Mouse (Mus musculus) frontal cortex, postnatal 25 days (tissue): ENCODE data around the gene Sowahb.
A peak's percentile ranks its signal among the peaks of the same experiment; 100 is the strongest.

ENCODE experiments used
- DNase-seq, 2 experiments: peaks; one replicate each; pipeline ENCODE4 v3.0.0; 2022; ENCODE audit warnings: low spot score in 2 of 2

Gene Sowahb

DNA sequence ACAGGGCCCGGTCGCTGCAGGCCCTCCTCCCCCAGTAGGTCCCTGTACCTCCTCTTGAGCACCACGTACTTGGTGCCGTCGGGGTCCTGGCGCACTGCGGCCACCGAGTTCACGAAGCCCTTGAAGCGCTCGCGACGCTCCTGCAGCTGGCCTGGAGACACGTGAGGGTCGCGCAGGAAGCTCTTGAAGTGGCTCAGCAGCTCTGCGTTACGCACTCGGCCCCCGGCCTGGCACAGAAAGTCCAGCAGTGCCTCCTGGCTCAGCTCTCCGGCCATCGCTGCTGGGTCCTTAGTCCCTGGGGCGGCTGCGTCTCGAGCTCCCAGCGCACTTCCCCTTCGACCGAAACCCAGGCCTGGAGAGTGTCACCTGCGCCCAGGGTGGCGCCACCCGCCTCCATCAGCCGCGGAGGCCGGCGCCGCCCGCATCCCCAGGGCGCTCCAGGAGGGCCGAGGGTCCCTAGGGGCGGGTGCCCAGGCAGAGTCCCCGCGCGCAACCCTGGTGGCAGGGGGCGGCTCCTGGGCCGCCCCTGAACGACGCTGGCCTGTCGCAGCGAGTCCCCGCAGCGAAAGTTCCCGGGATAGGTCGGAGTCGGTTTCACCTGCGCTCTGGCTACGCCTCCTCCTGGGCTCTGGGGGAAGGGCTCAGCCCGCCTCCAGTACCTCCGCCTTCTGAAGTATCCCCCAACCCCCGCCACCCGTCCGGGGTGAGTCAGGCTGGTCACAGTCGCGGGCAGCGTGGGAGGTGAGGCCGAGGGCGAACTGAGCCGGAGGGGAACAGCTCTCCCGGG, at the start of gene Sowahb:
TSS of gene Sowahb (minus strand) at position 439 of the 787 bp plus-strand sequence.
- DNase-seq = peak in 1 of 2 experiments; percentile 34

GRCm38 (mm10) chr5:93093638-93094527, 49.1 kb upstream of the Sowahb start:
- peak; percentile 15 to 33 for DNase-seq

DNA sequence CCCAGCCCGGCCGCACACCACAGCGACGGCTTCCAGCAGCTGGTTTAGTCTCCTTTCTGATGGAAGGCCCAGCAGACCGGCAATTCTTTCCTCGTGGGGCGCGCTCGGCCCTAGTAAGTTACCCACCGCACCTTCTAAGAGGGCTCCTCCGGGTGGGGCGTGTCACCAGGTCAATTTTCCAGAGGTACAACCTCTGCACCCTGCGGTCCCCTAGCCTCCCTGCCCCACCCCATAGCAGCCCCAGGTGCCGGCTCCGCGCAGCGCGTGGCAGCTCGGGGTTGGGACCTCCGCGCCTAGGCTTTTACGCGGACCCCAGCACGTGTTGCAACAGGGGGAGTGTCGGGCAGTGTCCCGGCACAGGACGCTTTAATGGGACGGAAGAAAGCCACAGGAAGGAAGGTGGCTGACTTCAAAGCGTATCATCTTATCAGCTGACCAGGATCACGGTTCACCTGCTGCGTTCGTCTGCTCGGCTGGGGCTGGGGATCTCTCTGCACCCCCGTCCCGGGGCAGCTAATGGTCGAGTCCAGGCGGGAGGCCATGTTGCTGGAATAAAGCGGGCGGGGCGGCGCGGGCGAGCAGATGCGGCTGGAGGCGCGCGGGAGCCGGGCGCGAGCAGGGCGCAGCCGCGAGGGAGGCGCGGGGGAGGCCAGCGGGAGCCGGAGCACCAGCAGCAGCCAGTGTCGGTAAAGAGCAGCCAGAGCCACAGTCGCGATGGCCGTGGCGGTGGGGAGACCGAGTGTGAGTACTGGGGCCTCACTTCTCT, 48.2 kb upstream of the Sowahb start, which contains the start of gene Sept11:
TSS of gene Sept11 (plus strand) at position 581 of the 766 bp plus-strand sequence.
- DNase-seq = peak; percentile 95

DNA sequence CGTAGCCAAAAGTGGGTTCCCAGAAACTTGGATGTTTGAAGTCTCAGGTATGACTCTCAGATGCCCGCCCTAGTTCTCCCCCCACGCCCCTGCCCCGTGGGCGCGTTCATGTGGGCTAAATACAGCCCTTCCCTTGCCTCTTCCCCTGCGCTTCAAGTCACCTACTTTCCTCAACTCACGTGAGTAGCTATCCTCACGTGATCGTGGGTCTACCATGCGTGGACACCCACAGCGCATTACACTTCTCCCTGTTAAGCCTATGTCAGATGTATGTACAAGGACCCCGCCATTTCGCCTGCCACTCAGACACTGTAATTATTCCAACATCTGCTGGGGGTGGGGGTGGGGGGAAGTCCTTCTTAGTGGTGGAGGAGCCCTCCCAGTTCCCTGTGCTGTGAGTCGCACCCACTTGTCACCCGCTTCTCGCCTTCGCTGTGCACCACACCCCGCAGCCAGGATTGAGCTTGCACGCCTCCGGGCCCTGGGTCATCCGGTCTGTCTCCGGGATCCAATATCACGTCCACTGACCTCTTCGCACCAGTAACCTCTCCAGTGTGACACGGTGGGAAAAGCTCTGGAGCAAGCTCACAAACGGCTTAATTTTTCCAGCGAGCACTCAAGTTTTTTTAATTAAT, 47.4 kb upstream of the Sowahb start:
- peak; percentile 21 to 28 for DNase-seq

- no peak for DNase-seq
Observed at GRCm38 (mm10) chr5:93091266-93091665, 46.4 kb upstream of the Sowahb start.

DNA sequence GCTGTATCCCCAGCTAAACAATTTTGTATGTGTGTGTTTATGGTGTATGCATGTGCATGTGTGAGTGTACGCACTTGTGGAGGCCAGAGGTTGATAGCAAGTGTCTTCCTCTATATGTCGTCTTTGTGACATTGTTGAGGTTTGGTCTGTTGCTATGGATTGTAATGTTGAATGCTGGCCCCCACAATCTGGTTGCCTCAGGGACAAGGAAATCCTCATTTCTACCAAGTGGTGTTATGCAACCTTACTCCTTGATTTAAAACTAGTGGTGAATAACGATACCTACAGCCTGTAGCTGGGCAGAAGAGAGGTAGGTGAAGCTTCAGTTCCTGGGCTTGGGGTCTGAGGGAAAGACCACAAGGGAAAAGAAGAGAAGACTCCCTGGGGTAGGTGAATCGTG, 41.1 kb upstream of the Sowahb start:
- DNase-seq = no peak

- DNase-seq = no peak
Observed at GRCm38 (mm10) chr5:93085015-93085598, 40.3 kb upstream of the Sowahb start.

- DNase-seq = no peak
Observed at GRCm38 (mm10) chr5:93079596-93079995, 34.8 kb upstream of the Sowahb start.

DNA sequence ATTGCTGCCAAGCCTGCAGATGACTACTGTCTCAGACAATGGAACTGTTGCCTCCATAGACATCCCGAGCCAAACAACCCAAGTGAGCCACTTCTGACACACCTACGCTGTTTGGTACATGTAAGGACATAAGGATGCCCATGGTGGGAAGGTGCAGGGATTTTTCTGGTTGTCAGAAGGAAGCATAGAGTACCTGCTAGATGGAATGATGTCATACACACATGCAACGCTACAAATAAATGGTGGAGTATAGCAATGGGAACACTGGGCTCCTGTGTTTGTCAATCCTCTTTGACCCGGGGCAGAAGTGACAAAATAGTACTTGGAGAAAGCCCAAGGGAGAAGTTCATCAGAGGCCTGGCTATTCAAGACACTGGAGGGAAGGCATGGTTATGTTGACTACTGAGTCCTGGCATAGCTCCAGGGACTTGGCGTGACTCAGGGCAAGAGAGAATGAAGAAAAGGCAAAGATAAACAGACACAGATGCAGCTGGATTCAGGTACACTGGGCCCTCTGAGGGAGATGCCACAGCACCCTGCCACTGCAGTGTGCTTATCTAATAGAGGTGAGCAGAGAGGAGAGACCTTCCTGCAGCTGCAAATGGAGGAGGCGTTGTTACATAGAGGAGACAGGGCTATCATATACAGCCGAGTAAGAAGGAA, 33.0 kb upstream of the Sowahb start:
- DNase-seq = no peak

- no peak for DNase-seq
Observed at GRCm38 (mm10) chr5:93060865-93061264, 16.0 kb upstream of the Sowahb start.

DNA sequence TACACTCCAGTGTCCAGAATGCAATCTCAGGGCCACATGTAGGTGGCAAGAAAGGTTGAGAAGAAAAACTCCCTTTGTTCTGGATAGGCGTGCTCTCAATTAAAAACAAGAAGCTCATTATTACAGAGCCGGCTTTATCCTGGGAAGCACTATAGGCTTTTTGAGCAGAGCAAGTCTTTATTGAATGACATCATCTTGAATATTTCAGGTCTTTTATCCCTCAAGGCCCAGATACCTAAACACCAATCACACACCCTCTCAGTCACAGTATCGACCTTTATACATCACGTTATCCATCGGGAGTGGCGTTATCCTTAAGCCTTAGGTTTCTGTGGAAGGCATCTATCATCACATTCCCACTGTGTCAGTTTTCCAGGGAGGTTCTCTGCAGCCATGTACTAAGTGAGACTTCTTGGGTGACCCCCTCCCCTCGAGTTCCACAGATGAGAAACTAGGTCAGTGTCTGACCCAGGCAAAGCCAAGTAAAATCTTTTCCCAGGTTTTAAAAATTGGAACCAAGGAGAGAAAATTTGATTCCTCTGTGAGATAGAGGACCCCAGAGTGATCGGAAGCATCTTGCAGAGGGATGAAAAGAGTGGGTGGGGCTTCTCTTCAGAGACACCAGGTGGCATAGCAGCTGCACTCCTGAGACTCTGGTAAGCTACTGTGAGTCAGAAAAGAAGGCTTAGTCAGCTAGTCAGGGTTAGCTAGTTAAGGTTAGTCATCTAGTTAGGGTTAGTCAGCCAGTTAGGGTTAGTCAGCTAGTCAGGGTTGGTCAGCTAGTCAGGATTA, 9.0 kb upstream of the Sowahb start:
- no peak for DNase-seq

- no peak for DNase-seq
Observed at GRCm38 (mm10) chr5:93051951-93052350, 7.1 kb upstream of the Sowahb start.

- no peak for DNase-seq
Observed at GRCm38 (mm10) chr5:93051041-93051440, 6.2 kb upstream of the Sowahb start.

DNA sequence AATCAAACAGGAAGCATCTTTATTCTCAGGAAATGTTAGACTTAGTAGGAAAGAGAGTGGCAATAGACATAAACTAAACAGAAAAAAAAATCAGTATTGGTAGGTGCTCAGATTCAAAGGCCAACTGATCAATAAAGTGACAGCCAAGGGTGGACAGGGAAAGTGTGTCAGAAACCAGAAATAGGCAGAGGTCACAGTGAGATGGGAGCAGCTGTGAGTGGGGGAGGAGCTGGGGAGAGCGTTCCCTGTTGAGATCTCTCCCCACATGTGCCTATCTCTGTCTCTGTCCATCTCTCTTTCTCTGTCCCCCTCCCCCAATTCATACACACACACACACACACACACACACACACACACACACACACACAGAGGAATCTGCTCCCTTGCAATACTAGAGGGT, 5.1 kb upstream of the Sowahb start:
- DNase-seq = no peak

- DNase-seq = no peak
Observed at GRCm38 (mm10) chr5:93048481-93049240, 3.8 kb upstream of the Sowahb start.

GRCm38 (mm10) chr5:93046306-93046845, 1.6 kb upstream of the Sowahb start:
- DNase-seq = no peak

DNA sequence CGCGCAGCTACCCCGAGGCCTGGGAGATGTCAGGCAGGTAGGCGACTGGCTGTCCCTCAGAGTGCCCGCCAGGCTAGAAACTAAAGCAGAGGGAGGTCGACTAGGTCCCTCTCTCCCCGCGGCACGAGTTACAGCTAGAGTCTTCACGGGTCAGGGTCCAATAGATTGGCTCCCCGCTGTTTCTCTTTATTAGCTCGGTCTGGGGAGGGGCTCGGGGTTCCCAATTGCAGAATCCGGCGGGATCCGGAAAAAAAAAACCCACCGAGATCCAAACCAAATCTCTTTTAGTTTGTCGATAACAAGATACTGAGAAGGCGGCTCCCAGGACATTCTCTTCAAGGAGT, 521 bp upstream of the Sowahb start:
- no peak for DNase-seq

DNA sequence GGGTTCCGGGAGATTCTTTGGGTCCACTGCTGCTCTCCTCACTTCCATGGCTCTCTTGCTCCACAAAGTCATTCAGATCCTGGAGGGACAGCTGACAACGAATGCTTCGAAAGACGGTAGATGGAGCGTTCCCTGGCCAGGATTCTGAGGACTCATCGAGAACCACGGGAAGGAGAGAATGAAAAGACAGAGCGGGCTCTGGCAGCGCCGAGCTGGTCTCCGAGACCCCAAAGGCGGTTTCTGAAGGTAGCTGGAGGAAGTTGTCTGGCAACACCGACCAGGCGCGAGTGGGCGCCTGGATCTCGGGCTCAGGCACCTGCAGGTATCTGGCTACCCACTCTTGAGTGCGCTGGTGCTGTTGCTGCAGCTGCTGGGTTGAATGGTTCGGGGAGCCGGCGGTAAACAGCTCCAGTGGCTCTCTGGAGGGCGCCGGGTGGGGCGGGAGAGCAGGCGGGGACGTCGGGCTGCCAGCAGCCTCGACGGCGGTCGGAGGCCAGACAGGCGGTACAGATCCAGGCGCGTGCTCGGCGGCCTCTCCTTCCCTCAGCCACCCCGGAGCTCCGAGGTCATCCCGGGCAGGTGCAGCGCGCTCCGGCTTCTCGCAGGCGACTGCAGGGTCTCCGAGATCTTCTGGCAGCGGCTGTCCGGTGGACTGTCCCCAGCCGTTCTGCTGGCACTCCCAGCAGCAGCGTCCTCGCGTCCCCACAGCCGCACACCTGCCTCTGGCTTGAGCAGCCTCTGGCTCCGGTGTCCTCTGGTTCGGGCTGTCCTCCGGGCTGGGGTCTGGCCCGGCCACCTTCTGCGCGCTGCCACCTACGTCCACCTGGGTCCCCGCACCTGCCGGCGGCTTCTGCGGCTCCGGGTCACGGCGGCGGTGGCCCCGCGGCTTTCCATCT, 886 bp downstream of the Sowahb start:
- no peak for DNase-seq
